Mouse (Mus musculus) bone marrow, adult 2 months (tissue): ENCODE data around the gene Aldh4a1. TPM values are rescaled to one million over a fixed set of nuclear protein-coding genes. Genes with fewer than 3 reads are reported as not detected.

Experiments used
- H3K27ac ChIP-seq: fragments of 200-500 bp; 2 replicates; pipeline ENCODE4 v1.5.1; 2012; ENCODE audit warnings: low read depth, mild to moderate bottlenecking, control low read depth, inconsistent platforms, low read length; ENCODE audit not compliant: control insufficient read depth, poor library complexity, insufficient read depth
- H3K4me1 ChIP-seq: fragments of 200-500 bp; 2 replicates; pipeline ENCODE4 v1.6.1; 2011; ENCODE audit warnings: low read length; ENCODE audit not compliant: control insufficient read depth, insufficient read depth
- H3K4me3 ChIP-seq: fragments of 200-500 bp; replicated peaks from 2 replicates; pipeline ENCODE3; 2011; ENCODE audit warnings: mild to moderate bottlenecking, low read depth, low read length, control low read depth; ENCODE audit not compliant: control insufficient read depth
- CTCF ChIP-seq: fragments of 200-500 bp; IDR thresholded peaks from 2 replicates; pipeline ENCODE4 v1.5.1; 2011; ENCODE audit warnings: low read length, control low read depth; ENCODE audit not compliant: control insufficient read depth, insufficient read depth
- POLR2A ChIP-seq: fragments of 200-500 bp; IDR thresholded peaks from 2 replicates; pipeline ENCODE4 v1.6.1; 2011; ENCODE audit warnings: low read depth, mild to moderate bottlenecking, control low read depth, low read length, borderline replicate concordance; ENCODE audit not compliant: control insufficient read depth
- WGBS: fragments of 180-500 bp; shearing (Covaris S2); methylation state at CpG from one replicate; pipeline ENCODE4 v1.1.7; 2018; 5-methylcytosine and 5-hydroxymethylcytosine counted together
- polyA plus RNA-seq: library from polyadenylated mRNA; stranded (reverse); fragments of >200 nt; gene quantifications from 2 replicates; pipeline ENCODE4 v1.2.4, GENCODE M21; 2011; ENCODE audit warnings: low replicate concordance; ENCODE audit not compliant: missing spikeins, insufficient read depth, insufficient read length

The Aldh4a1 gene
- polyA plus RNA-seq, 1 experiment = 17.2 TPM

DNA sequence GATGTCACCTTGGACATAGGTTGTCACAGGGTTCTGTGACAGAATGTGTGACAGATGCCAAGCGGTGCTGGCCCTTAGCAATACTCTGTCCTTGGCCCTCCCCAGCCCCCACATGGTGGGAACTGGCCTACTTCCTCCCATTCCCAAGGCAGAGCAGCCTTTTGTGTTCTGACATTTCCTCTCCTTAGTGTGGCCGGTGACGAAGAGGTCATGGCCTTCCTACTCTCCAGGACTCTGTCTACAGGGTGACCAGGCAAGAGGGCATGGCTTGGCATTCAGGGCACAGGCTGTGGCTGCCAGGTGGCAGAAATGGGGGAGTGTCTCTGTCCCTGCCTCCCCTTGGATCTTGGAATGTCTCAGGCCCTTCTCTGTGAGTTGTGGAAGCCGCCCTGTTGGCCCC, 35.3 kb upstream of the Aldh4a1 start:
- WGBS = 69% methylated on average over 4 of the region's 4 CpGs
- Histone ChIP-seq H3K27ac (no peak overlapping the region), H3K4me3 (no peak overlapping the region), H3K4me1 (no peaks in the 10 kb centered on the region)
- TF ChIP-seq POLR2A = no peak
- TF ChIP-seq CTCF = no peak

DNA sequence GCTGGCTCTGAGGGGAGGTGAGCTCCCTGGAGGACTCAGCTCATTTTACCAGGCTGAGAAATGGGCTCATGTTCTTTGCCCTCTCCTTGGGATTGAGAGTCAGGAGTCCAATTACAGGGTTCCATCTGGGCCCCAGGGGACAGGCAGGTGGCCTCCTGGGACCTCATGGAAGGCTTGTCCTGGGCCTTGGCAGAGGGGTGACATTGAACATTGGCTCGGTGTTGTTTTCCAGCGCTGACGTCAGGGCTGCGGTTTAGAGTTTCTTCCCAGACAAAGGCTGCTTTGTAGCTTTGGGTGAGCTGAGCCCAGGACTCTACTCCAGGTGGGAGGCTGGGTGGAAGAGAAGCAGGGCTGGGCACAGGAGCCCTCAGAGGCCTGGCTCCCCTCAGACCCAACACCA, 34.9 kb upstream of the Aldh4a1 start:
- H3K4me3 ChIP-seq = no peak overlapping the region
- no peak for TF ChIP-seq POLR2A
- no peak for TF ChIP-seq CTCF
- H3K4me1 ChIP-seq = no peaks in the 10 kb centered on the region
- WGBS = 87% methylated on average over 4 of the region's 4 CpGs
- H3K27ac ChIP-seq = no peak overlapping the region

DNA sequence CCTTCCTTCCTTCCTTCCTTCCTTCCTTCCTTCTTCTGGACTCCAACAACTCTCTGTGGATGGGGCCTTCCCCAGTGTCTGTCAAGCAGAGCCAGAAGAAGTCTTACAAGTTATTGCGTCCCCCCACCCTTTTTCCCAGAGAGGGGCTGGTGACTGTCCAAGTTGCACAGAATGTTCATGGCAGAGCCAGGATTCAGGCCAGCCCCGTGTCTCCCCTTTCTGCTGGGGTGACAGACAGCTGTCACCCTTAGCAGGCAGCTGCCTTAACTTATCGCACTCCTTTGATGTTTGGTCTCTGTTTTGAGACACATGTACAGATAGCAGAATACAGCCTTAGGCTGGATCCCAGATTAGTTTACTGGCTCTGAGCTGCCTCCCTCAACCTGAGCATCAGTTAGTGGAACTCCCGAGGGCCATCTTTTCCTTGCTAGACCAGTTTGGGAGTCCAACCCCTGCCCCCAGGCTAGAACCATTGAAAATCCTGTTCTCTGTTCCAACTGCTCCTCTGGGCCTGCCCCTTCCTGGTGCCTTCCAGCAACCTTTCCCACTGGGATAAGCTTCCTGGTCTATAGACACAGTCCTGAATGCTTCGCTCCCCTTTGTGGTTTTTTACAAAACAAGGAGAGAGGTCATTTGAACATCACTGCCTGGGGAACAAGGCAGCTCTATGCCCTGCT, 33.2 kb upstream of the Aldh4a1 start:
- no peak for TF ChIP-seq CTCF
- no peak for TF ChIP-seq POLR2A
- no peaks in the 10 kb centered on the region for H3K4me1 ChIP-seq
- no peak overlapping the region for H3K27ac ChIP-seq
- no peak overlapping the region for H3K4me3 ChIP-seq
- WGBS = 81% methylated on average over 5 of the region's 5 CpGs

DNA sequence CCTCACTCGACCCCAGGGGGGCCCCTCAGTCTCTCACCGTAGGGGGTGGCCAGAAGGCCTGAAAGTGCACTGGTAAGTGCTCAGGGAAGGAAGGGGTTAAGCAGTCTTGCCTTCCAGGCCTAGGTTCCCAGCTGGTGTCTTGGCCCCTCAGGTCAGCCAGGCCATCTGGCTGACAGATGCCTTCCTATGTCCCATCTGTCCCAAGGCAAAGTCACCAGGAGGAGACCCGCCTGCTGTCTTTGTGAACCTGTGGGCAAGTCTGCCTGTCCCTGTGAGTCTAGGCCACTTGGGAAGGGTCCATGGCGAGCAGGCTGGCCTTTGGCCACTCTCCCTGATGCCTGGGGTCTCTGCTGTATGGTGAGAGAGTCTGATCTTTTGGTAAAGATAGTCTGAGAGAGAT, 32.2 kb upstream of the Aldh4a1 start:
- no peak for TF ChIP-seq CTCF
- TF ChIP-seq POLR2A = no peak
- WGBS = 65% methylated on average over 4 of the region's 4 CpGs
- Histone ChIP-seq H3K27ac (no peak overlapping the region), H3K4me1 (no peaks in the 10 kb centered on the region), H3K4me3 (no peak overlapping the region)

DNA sequence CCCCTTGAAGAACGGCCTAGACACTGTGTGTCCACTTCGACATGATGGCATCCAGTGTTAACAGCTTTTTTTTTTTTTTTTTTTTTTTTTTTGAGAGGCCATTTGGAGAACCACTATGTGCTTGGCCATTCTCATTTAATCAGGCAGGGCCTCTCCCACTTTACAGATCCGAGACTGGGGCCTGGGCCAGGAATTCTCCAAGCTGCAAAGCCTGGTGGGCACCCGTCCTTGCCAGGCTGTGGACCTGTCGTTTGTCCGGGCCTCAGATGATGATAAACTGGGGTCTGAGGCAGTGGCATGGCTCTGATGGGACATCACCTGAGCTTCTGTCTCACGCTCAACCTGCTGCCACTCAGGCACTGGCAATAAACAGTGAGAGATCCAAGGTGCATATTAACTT, 29.8 kb upstream of the Aldh4a1 start:
- H3K4me3 ChIP-seq = no peak overlapping the region
- no peak overlapping the region for H3K27ac ChIP-seq
- H3K4me1 ChIP-seq = no peaks in the 10 kb centered on the region
- TF ChIP-seq CTCF = no peak
- 77% methylated on average over 7 of the region's 7 CpGs for WGBS

DNA sequence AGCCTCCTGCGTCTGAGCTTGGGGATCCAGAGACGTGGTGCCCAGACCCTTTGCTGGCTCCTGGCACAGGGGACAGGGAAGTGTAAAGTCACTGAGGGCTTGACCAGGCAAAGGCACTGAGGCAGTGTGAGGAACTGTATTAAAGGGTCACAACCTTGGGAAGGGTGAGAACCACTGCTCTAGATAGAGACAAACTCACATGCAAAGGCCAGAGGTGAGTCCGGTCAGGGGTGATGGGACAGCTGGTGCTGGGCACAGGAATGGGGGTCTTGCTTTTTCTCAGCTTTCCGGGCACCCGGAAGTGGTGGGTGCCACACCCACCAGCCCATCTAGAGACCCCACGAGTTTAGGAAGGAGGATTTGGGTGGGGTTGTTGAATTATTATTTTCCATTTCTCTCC, 29.3 kb upstream of the Aldh4a1 start:
- TF ChIP-seq CTCF (no peak), POLR2A (no peak)
- Histone ChIP-seq H3K27ac (no peak overlapping the region), H3K4me3 (no peak overlapping the region), H3K4me1 (no peaks in the 10 kb centered on the region)
- 83% methylated on average over 6 of the region's 6 CpGs for WGBS

DNA sequence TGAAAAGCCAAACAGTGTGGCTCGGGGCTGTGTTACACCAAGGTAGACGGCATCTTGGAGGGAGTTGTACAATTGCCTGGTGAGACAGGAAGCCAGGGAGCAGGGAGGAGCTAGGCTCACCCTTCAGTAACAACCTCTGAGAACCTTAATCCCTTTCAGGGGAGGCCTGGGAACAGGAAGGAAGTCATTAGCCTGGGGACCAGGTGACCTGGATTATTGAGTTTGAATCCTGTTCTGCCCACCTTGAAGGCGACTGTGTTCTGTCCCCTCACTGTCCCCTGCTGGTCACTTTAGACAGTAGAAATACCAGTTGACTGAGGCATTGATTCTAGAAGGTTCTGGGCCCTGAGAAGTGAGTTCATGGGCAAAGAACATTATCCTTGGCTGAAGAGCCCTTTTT, 28.6 kb upstream of the Aldh4a1 start:
- WGBS = 40% methylated on average over 3 of the region's 3 CpGs
- no peaks in the 10 kb centered on the region; the same call in 1 of the 2 replicates for H3K4me1 ChIP-seq
- no peak overlapping the region for H3K27ac ChIP-seq
- no peak for TF ChIP-seq POLR2A
- TF ChIP-seq CTCF = no peak
- no peak overlapping the region for H3K4me3 ChIP-seq

DNA sequence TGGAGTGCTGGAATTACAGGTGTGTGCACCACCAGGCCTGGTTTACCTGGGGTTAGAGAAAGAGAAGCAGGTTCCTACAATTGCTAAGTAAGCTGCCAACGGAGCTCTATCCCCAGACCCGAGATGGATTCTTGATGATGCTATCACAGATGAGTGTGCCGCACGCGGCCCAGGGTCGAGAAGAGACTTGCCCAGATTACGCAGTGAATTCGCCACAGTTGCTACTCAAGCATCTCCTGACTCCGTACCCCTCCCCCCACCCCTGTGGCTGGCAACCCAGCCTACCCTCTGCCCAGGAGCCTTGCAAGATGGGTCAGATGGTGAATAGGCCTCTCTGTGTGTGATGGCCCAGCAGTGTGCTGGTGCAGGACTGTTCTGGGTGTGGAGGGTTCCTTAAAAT, 26.0 kb upstream of the Aldh4a1 start:
- WGBS = 45% methylated on average over 9 of the region's 9 CpGs
- TF ChIP-seq CTCF (no peak), POLR2A (no peak)
- peaks cover 2% of the 10 kb centered on the region for H3K4me1 ChIP-seq
- H3K27ac ChIP-seq = no peak overlapping the region
- H3K4me3 ChIP-seq = no peak overlapping the region

DNA sequence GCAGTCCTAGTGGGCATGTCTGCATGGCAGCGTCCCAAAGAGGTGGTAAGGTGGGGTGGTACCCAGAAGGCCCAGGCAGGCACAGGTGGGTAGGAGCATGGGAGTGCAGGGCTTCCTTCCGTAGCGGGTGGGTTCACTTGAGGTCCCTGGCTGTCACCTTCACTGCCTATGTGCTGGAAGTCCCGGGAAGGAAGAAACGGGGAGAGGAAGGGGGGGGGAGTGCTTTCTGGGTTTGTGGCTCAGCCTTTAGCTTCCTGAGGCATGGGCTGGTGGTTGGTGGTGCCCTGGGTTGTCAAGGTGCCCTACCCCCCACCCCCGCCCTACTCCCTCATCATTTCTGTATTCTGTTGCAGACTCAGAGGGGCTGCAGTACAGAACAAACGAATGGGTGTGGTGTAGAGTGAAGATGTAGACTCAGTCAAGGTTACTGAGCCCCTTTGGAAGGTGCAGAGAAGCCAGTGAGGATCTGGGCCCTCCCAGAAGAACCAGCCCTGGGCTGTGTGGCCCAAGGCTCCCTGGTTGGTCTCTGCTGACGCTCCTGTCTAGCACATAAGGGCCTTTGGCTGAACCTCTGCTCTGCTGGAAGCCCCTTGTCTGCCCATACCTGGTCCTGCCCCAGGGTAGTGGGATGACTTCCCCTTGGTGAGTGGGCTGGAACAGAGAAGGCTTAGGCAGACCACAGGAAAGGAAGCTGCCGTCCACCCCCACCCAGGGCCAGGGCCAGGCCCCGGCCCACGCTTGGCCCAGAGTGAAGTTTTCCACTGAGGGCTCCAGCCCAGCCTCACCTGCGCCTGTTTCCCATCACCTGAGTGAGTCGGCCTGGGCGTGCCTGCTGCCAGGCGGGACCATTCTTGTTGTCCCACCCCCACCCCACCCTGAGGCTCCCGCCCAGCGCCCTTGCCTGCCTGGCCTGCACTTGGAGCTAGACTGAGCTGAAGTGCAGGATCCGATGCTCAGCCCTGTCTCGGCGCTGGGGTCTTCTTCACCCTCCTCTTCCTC, 25.1 kb upstream of the Aldh4a1 start:
- Histone ChIP-seq H3K27ac (no peak overlapping the region), H3K4me1 (peaks cover 2% of the 10 kb centered on the region), H3K4me3 (no peak overlapping the region)
- TF ChIP-seq CTCF (no peak), POLR2A (no peak)
- WGBS = 19% methylated on average over 20 of the region's 20 CpGs
